Mouse (Mus musculus): ENCODE measurements around the gene Irf4. TPM values are rescaled to one million over a fixed set of nuclear protein-coding genes. Genes with fewer than 3 reads are reported as not detected.

Gene Irf4
- polyA plus RNA-seq, 1 experiment: 2.9 TPM

DNA sequence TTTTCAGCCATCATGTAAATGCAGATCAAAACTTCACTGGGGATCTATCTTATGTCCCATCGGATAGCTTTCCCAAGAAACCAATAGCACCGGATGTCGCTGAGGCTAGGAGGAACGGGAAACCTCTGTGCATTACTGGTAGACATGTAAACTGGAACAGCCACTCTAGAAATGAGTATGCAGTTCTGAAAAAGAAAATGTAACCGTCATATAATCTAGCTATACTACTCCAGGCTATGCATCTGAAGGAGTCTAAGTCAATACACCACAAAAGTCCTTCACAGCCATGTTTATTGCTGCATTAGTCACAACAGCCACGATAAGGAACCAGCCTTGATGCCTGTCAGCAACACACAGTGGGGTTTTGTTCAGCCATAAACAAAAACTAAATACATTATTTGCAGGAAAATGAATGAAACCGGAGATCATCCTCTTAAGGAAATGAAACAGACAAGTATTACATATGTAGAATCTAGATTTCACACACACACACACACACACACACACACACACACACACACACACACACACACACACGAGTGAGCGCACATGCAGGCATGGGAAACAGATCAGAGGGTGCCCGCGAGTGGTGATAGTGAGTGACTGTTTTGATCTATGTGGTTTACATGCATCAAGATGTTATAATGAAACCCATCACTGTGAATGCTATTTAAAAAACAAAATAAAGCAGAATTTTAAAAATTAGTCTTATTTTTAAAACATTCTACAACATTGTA lies 16.1 kb upstream of the Irf4 start:
- Histone ChIP-seq H3K4me1 (ENCODE audit: control insufficient read depth, insufficient read depth, low read length) (no peaks in the 10 kb centered on the region; the same call in 1 of the 2 replicates), H3K4me3 (replicated peaks; ENCODE audit: extremely low read depth, low read depth, low read length) (no peak overlapping the region)
- no peak for DNase-seq
- no peak for TF ChIP-seq CTCF (IDR thresholded peaks at IDR 0.05; ENCODE audit: insufficient read depth, low read length)
- no peak for TF ChIP-seq POLR2A (IDR thresholded peaks at IDR 0.05; ENCODE audit: borderline replicate concordance, extremely low read depth, low read depth, low read length)
- 79% methylated on average over 11 of the region's 11 CpGs for WGBS

DNA sequence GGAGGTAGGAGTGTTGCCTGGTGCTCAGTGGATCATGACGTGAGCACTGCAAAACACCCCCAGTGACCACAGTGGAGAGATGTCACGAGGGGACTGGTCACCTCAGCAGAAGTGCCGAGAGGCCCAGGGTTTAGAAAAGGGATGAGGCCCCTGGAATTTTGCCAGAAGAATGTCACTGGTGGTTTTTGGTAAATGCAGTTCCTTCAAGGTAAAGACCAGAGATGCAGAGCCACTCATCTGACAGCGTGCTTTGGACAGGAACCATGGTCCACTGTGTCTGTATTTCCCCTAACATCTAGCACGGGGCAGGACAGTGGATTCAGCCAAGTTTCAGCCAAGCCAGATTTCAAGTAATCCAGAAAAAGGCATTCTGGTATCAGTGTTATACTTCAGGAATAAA lies 12.3 kb upstream of the Irf4 start:
- Histone ChIP-seq H3K4me3 (replicated peaks; ENCODE audit: extremely low read depth, low read depth, low read length) (no peak overlapping the region), H3K4me1 (ENCODE audit: control insufficient read depth, insufficient read depth, low read length) (no peaks in the 10 kb centered on the region)
- TF ChIP-seq CTCF (IDR thresholded peaks at IDR 0.05; ENCODE audit: insufficient read depth, low read length) (no peak), POLR2A (IDR thresholded peaks at IDR 0.05; ENCODE audit: borderline replicate concordance, extremely low read depth, low read depth, low read length) (no peak)
- no peak for DNase-seq
- WGBS: 71% methylated on average over 5 of the region's 5 CpGs

DNA sequence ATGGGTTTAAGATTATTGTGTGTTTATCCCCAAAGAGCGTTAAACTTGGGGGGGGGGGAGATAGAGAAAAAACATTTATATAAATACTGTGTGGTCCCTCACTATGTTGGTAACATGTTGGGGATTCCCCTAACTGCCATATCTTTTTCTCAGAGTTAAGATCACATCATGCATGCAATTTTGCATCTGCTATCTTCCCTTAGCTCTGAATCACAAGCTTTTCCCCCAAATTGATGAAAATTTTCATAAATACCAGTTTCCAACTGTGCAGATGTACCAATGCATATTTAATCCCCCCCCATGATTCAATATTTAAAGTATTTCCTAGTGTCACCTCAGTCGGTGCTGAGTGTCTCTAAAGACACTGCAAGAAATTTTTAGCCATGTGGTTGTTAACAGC lies 11.8 kb upstream of the Irf4 start:
- WGBS: 85% methylated on average over 2 of the region's 2 CpGs
- no peak overlapping the region for H3K4me3 ChIP-seq (replicated peaks; ENCODE audit: extremely low read depth, low read depth, low read length)
- H3K4me1 ChIP-seq (ENCODE audit: control insufficient read depth, insufficient read depth, low read length): no peaks in the 10 kb centered on the region
- no peak for DNase-seq
- TF ChIP-seq POLR2A (IDR thresholded peaks at IDR 0.05; ENCODE audit: borderline replicate concordance, extremely low read depth, low read depth, low read length): no peak
- no peak for TF ChIP-seq CTCF (IDR thresholded peaks at IDR 0.05; ENCODE audit: insufficient read depth, low read length)

DNA sequence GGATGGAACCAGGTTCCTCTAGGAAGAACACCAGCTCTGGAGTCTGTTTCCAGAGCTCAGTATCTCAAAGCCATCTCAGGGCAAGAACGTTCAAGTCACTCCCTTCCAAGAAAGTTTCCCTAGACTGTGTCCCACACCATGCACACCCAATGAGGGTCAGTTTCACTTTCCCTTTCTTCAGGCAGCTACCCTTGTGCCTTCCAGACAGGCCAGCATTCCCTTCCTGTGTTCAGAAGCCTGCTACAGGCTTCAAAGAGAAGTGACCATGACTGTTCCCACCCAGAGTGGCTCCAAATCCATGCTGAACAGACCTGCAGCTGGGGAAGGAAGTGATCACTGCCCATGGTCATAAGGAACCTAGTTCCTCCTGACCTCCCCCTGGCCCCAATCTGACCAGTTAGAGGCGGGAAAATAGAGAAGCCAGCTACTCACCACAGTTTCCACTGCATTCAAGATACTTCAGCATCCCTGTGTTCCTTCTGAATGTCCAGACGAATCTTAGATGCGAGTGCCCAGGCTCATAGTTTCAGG lies 10.7 kb upstream of the Irf4 start:
- 67% methylated on average over 4 of the region's 4 CpGs for WGBS
- no peak for TF ChIP-seq POLR2A (IDR thresholded peaks at IDR 0.05; ENCODE audit: borderline replicate concordance, extremely low read depth, low read depth, low read length)
- Histone ChIP-seq H3K4me1 (ENCODE audit: control insufficient read depth, insufficient read depth, low read length) (no peaks in the 10 kb centered on the region), H3K4me3 (replicated peaks; ENCODE audit: extremely low read depth, low read depth, low read length) (no peak overlapping the region)
- no peak for DNase-seq

DNA sequence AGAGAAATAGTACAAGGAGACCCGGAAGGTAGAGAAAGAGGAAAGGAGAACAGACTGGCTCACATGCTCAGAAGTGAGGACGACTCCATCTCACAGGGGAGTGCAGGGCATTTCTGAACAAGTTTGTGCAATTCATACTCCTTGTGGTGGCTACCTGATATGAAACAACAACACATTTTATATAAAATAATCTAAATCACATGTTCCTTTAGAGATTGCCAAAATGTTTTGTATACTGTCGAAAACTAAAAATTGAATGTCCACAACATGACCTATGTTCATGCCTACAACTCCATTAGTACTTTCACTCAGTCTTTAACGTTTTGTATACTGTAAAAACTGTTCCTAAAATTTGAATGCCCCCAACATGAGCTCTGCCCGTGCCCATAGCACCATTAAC lies 7.9 kb upstream of the Irf4 start:
- WGBS: 74% methylated on average over 5 of the region's 5 CpGs
- Histone ChIP-seq H3K4me1 (ENCODE audit: control insufficient read depth, insufficient read depth, low read length) (no peaks in the 10 kb centered on the region), H3K4me3 (replicated peaks; ENCODE audit: extremely low read depth, low read depth, low read length) (no peak overlapping the region)
- no peak for DNase-seq
- no peak for TF ChIP-seq CTCF (IDR thresholded peaks at IDR 0.05; ENCODE audit: insufficient read depth, low read length)

DNA sequence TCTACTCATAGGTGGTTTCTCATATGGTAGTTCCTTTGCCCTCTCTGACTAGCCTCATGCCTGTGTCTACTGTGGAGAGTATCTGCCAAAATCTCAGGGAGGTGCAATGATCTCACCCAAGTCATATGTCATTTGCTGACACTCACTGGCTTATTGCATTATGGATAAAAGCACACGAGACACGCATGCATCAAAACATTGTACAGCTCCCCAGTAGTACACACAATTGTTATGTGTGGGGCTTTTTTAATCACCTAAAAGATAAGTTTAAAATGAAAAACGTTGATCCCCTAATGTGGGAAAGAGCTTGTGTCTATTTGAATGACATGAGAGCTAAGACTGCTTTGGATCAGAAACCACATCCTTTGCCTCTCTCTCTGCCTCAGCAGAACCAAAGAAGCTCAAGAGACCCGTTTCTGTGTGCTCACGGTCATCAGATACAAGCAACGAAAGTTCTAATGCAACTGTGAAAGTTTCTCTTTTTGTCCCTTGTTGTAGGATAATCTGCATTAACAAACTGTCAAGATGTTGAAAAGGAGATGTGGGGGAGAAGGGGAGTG lies 6.5 kb upstream of the Irf4 start:
- no peaks in the 10 kb centered on the region for H3K4me1 ChIP-seq (ENCODE audit: control insufficient read depth, insufficient read depth, low read length)
- H3K4me3 ChIP-seq (replicated peaks; ENCODE audit: extremely low read depth, low read depth, low read length): no peak overlapping the region
- no peak for TF ChIP-seq POLR2A (IDR thresholded peaks at IDR 0.05; ENCODE audit: borderline replicate concordance, extremely low read depth, low read depth, low read length)
- DNase-seq: no peak
- WGBS: 70% methylated on average over 6 of the region's 6 CpGs

DNA sequence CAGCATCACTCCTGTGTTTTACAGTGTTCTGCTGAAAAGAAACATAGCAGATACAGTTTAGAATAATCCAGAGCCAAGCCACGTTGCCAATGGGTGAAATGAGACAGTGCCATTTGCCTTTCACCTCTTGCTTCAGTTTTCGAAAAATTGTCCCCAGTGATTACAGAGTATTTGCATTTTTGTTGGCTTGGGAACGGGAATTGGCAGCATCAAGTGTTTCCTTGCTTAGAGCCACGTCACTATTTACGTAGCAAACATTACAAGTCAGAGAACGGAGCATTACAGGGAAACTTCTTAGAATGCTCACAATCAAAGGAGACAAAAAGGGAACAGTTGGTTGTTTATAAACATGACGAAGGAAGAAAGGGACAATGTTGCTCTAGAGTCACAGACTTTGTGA lies 3.9 kb upstream of the Irf4 start:
- DNase-seq: no peak
- Histone ChIP-seq H3K4me1 (ENCODE audit: control insufficient read depth, insufficient read depth, low read length) (no peaks in the 10 kb centered on the region), H3K4me3 (replicated peaks; ENCODE audit: extremely low read depth, low read depth, low read length) (no peak overlapping the region)
- 36% methylated on average over 7 of the region's 7 CpGs for WGBS
- no peak for TF ChIP-seq POLR2A (IDR thresholded peaks at IDR 0.05; ENCODE audit: borderline replicate concordance, extremely low read depth, low read depth, low read length)
- TF ChIP-seq CTCF (IDR thresholded peaks at IDR 0.05; ENCODE audit: insufficient read depth, low read length): no peak

DNA sequence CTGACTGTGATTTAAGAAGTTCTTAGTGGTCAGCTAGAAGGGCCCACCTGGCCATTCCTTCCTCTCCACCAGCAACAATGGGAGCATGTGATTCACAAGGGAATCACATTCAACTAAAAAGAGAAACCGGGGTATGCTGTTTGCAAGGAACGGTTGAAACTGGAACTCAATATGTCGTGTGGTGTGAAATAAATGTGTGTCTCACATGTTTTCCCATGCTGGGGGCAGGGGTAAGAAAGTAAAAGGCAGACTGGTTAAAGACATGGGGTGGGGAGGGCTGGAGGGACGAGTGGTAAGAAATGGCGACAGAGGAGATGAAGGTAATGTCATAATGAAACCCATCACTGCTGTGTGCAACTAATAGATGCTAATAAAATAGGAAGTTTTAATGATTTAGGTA lies 2.0 kb upstream of the Irf4 start:
- Histone ChIP-seq H3K4me1 (ENCODE audit: control insufficient read depth, insufficient read depth, low read length) (no peaks in the 10 kb centered on the region), H3K4me3 (replicated peaks; ENCODE audit: extremely low read depth, low read depth, low read length) (no peak overlapping the region)
- WGBS: 70% methylated on average over 5 of the region's 5 CpGs
- TF ChIP-seq POLR2A (IDR thresholded peaks at IDR 0.05; ENCODE audit: borderline replicate concordance, extremely low read depth, low read depth, low read length) (no peak), CTCF (IDR thresholded peaks at IDR 0.05; ENCODE audit: insufficient read depth, low read length) (no peak)
- no peak for DNase-seq

DNA sequence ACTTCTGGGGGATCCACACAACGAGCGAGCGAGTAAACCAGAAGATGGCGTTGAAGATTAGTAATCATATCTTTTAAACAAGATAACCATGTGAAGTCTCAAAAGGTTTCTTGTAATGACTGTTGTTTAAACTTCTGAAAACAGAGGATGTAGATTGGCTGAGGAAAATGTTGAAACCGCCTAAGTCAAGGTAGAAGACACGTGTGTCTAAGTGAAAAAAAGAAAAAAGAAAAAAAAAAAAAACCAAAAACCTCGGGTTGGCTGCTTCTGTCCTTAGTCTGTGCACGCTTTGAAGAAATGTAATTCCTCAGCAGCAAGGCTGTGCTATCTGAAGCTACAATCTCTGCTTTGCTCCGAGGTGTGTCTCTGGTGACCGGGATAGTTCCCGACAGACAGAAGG lies 1.5 kb upstream of the Irf4 start:
- 51% methylated on average over 11 of the region's 11 CpGs for WGBS
- DNase-seq: no peak
- TF ChIP-seq CTCF (IDR thresholded peaks at IDR 0.05; ENCODE audit: insufficient read depth, low read length) (no peak), POLR2A (IDR thresholded peaks at IDR 0.05; ENCODE audit: borderline replicate concordance, extremely low read depth, low read depth, low read length) (no peak)
- Histone ChIP-seq H3K4me3 (replicated peaks; ENCODE audit: extremely low read depth, low read depth, low read length) (no peak overlapping the region), H3K4me1 (ENCODE audit: control insufficient read depth, insufficient read depth, low read length) (no peaks in the 10 kb centered on the region)

DNA sequence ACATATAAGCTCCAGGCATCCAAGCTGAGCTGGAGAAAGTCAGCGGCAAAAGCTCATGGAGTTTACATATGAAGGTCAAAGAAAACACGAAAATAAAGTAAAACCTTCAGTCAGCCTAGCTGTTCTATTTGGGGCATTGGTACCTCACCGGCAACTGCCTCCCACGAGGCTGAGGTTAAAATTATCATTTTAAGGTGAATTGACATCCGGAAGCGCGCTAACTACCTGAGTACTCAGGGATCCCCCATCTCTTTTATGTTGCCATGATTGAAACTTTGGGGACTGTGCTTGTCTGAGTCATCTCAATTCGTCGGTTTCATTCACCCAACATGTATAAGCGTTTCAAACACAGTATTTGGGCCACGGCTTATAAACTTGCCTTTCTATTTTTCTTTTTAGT lies 705 bp upstream of the Irf4 start:
- no peak overlapping the region for H3K4me3 ChIP-seq (replicated peaks; ENCODE audit: extremely low read depth, low read depth, low read length)
- no peak for DNase-seq
- WGBS: 65% methylated on average over 11 of the region's 11 CpGs
- TF ChIP-seq CTCF (IDR thresholded peaks at IDR 0.05; ENCODE audit: insufficient read depth, low read length): no peak
- TF ChIP-seq POLR2A (IDR thresholded peaks at IDR 0.05; ENCODE audit: borderline replicate concordance, extremely low read depth, low read depth, low read length): no peak
- H3K4me1 ChIP-seq (ENCODE audit: control insufficient read depth, insufficient read depth, low read length): no peaks in the 10 kb centered on the region

All from lung, adult 2 months (tissue).